Mouse (Mus musculus) splenic B cell, adult 2 months (primary cell): ENCODE measurements around the gene Zbtb41.
"Not testable (repeated sequence)": the region's sequence is repeated elsewhere in the genome, so short reads cannot be mapped to it uniquely, and the experiment has no call there.

ENCODE experiments used
- DNase-seq: peaks from one replicate; pipeline ENCODE4 v3.0.0-alpha.2; 2011; ENCODE audit warnings: low read depth, low spot score
- H3K27me3 ChIP-seq: 2 replicates; pipeline ENCODE4 v1.6.1; 2012; ENCODE audit warnings: mild to moderate bottlenecking, low read length, moderate library complexity, mixed read lengths; ENCODE audit not compliant: control insufficient read depth, poor library complexity, insufficient read depth, severe bottlenecking
- H3K36me3 ChIP-seq: 2 replicates; pipeline ENCODE4 v1.6.1; 2012; ENCODE audit warnings: mild to moderate bottlenecking, low read length, moderate library complexity, mixed read lengths; ENCODE audit not compliant: control insufficient read depth, poor library complexity, insufficient read depth, severe bottlenecking

Zbtb41 gene

DNA sequence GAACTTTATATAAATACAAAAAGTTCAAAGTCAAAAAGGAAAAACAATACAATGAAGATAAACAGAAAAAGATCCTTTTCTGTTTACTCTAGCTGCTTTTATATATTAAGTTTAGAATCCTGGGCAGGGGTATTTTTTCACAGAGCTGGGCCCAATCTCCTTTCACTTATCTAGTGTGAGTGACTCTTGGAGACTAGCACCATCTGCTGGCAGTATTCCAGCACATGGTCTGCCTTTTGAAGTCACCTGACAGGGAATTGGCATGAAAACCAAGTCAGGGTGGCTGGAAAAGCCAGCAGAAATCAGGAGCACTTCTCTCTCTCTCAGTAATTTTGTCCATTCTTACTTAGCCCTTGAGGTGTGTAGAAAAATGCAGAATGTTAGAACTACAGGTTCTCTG lies 16.3 kb downstream of the Zbtb41 start:
- Histone ChIP-seq H3K27me3 (no peaks in the 10 kb centered on the region), H3K36me3 (peaks cover 8% of the 10 kb centered on the region; the same call in 1 of the 2 replicates)
- DNase-seq: peak; percentile 58

DNA sequence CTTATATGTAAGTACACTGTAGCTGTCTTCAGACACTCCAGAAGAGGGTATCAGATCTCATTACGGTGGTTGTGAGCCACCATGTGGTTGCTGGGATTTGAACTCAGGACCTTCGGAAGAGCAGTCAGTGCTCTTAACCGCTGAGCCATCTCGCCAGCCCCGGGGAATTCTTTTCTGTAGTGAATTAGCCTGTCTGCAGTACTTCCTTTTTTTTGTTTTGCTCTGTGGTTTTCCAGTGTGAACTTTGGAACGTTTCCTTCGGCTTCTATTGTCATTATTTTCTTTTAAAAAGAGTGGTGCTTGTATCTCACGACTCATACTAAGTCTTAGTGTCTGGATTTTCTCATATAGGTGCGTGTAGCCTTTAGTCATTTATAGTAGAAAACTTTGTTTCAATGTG lies 21.0 kb downstream of the Zbtb41 start:
- DNase-seq: peak; percentile 32

GRCm38 (mm10) chr1:139454340-139455225 lies 32.5 kb downstream of the Zbtb41 start, which contains the start of gene Aspm:
Gene Aspm (plus strand): TSS chr1:139454772.
- Histone ChIP-seq H3K27me3 (no peaks in the 10 kb centered on the region), H3K36me3 (no peaks in the 10 kb centered on the region)
- peak; percentile 97 for DNase-seq

More for the DNA sequence above, 21.0 kb downstream of the Zbtb41 start:
- H3K36me3 ChIP-seq, H3K27me3 ChIP-seq: not testable (repeated sequence)

GRCm38 (mm10) chr1:139455226-139455869 lies 33.3 kb downstream of the Zbtb41 start:
- DNase-seq: no peak
- no peaks in the 10 kb centered on the region for H3K27me3 ChIP-seq
- no peaks in the 10 kb centered on the region for H3K36me3 ChIP-seq

DNA sequence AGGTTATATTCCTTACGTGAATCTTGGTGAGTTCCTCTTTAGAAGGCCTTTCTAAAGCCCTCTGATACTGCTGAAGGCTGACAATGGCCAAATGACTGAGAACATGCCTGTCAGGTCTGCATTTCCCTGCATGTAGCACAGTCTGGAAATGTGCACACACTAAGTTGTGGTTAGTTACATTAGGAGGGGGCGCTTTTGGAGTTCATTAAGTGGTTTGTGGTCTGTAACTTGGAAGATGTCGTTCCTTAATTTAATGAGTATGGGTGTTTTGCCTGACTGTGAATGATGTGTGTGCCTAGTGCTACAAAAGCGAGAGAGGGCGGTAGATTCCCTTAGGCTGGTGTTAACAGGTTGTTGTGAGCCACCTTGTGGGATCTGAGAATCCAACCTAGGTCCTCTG lies 38.7 kb downstream of the Zbtb41 start:
- no peak for DNase-seq
- Histone ChIP-seq H3K36me3 (no peaks in the 10 kb centered on the region), H3K27me3 (no peaks in the 10 kb centered on the region)

GRCm38 (mm10) chr1:139465936-139466335 lies 43.8 kb downstream of the Zbtb41 start:
- DNase-seq: no peak
- Histone ChIP-seq H3K36me3 (no peaks in the 10 kb centered on the region), H3K27me3 (no peaks in the 10 kb centered on the region)

- Histone ChIP-seq H3K27me3 (no peaks in the 10 kb centered on the region), H3K36me3 (no peaks in the 10 kb centered on the region)
- no peak for DNase-seq
These were observed 56.8 kb downstream of the Zbtb41 start for GRCm38 (mm10) chr1:139478898-139479297.

DNA sequence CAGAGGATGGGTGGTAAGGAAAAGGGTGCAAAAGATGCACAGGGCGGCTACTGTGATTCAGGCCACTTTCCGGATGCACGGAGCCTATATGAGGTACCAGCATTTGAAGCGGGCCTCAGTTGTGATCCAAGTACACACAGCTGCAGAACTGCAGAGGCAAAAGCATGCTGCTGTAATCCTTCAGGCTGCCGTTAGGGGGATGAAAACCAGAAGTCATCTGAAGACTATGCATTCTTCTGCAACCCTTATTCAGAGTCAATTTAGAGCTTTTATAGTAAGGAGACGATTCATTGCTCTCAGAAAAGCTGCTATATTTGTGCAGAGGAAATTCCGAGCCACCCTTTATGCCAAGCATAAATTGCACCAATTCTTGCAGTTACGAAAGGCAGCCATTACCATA lies 58.2 kb downstream of the Zbtb41 start:
- no peak for DNase-seq
- Histone ChIP-seq H3K27me3 (no peaks in the 10 kb centered on the region), H3K36me3 (no peaks in the 10 kb centered on the region)

- DNase-seq: no peak
- Histone ChIP-seq H3K36me3 (no peaks in the 10 kb centered on the region), H3K27me3 (no peaks in the 10 kb centered on the region)
These were observed 59.1 kb downstream of the Zbtb41 start for GRCm38 (mm10) chr1:139481146-139481545.

DNA sequence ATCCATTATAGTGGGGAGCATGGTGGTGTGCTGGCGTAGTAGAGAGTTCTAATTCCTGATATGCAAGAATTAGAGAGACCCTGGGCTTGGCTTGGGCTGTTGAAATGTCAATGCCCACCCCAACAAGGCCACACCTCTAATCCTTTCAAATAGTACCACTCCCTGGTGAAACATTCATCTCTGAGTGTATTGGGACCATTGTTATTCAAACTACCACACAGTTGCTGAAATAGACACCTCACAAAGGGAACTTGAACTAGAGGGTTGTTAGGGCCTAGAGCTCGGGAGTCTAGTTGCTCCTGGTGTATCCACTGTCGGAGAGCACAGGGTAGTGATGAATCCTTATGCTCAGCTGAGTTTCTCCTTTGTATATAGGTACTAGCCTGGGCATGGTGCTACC lies 72.5 kb downstream of the Zbtb41 start:
- Histone ChIP-seq H3K36me3 (no peaks in the 10 kb centered on the region), H3K27me3 (no peaks in the 10 kb centered on the region)
- no peak for DNase-seq

DNA sequence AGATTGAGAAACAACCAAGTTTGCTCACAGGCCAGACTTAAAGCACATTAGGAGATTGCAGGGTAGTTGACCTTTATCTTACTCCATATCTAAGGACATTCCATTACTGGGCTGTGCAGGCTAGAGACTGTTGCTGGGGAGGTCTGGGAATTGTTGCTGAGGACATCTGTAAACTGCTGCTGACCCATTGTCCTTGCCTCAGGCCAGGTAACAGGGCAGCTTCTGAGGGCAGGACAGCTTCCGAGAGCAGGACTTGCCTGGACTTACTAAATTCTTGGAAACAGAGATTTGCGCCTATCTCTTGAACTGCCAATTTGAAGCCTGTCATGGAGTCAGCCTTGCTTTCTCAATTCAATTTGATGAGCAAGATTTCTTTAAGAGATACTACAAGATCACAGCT lies 73.3 kb downstream of the Zbtb41 start:
- no peaks in the 10 kb centered on the region for H3K36me3 ChIP-seq
- H3K27me3 ChIP-seq: no peaks in the 10 kb centered on the region
- no peak for DNase-seq

- Histone ChIP-seq H3K36me3 (no peaks in the 10 kb centered on the region), H3K27me3 (no peaks in the 10 kb centered on the region)
- no peak for DNase-seq
These were observed 74.1 kb downstream of the Zbtb41 start for GRCm38 (mm10) chr1:139496212-139496611.

DNA sequence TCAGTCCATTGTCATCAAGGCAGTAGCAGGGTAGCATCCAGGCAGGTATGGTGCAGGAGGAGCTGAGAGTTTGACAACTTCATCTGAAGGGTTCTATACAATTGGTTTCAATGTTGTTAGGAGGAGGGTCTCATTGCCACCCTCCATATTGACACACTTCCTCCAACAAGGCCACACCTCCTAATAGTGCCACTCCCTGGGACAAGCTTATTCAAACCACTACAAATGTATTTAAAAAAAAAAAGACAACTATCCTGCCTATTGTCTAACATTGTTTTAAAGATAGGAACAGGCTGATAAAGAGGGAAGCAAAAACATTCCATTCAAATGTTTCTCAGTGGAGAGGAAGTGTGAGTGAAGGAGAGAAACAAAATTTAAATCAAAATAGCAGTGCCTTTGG lies 77.7 kb downstream of the Zbtb41 start:
- H3K27me3 ChIP-seq: no peaks in the 10 kb centered on the region
- DNase-seq: no peak
- no peaks in the 10 kb centered on the region for H3K36me3 ChIP-seq

DNA sequence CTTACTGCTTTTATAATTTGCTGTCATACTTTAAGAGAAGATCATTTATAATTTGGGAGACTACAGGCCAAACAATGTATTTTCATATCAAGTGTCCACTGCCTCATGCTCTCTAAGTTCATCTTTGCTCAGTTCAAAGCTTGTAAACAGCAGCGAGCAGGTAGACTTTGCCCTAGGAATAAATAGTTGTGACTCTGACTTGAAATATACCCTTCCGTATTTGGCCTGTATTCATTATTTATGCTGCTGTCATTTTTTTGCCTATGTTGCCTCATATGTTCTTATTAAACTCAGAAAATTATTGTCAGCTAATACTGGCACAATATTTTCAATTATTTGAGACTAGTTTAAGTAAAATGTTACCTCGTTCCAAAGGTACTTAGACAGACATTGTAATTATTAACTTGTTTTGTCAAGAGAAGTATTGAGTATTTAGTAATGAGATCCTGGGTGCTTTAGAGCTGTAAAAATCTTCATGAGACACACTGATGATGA lies 79.2 kb downstream of the Zbtb41 start, which contains the start of gene F13b:
Gene F13b (plus strand): TSS at position 445 of the 495 bp plus-strand sequence.
- no peak for DNase-seq
- no peaks in the 10 kb centered on the region for H3K27me3 ChIP-seq
- no peaks in the 10 kb centered on the region for H3K36me3 ChIP-seq
